Mouse (Mus musculus): Measurements from ENCODE around the gene Fbxo36. TPM values are rescaled to one million over a fixed set of nuclear protein-coding genes. Genes with fewer than 3 reads are reported as not detected.

Gene Fbxo36
- polyA plus RNA-seq, 1 experiment from 2014 or later: 9.2 TPM

DNA sequence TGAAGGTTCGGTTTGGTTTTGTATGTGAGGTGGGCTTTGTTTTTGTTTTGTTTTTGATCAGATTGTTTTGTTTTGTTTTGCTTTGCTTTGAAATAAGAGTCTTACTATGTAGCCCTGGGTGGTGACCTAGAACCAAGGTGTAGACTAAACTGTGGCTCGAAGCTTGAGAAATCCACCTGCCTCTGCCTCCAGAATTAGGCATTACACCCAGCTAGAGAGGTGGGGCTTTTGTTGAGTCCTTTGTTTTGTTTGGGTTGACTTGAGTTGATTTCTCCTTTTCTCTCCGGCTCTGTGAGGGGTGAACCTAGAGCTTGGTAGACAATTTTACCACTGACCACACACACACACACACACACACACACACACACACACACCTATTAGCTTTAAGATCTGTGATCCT, 1.4 kb downstream of the Fbxo36 start:
- peak overlapping the region; percentile 34; the same call in 1 of the 2 replicates for H3K9ac ChIP-seq (replicated peaks)
- peaks cover 19% of the 10 kb centered on the region for H3K4me1 ChIP-seq
- no peaks in the 10 kb centered on the region for H3K9me3 ChIP-seq
- no peaks in the 10 kb centered on the region for H3K27me3 ChIP-seq
- 60% methylated on average over 3 of the region's 3 CpGs for WGBS
- peaks cover 4% of the 10 kb centered on the region; the same call in 1 of the 2 replicates for H3K36me3 ChIP-seq
- H3K27ac ChIP-seq (replicated peaks): peak overlapping the region; percentile 98
- no peak for ATAC-seq (ENCODE audit: low FRiP score, low read depth)
- H3K4me3 ChIP-seq: peak overlapping the region; percentile 92
- H3K4me2 ChIP-seq (replicated peaks): peak overlapping the region; percentile 55

DNA sequence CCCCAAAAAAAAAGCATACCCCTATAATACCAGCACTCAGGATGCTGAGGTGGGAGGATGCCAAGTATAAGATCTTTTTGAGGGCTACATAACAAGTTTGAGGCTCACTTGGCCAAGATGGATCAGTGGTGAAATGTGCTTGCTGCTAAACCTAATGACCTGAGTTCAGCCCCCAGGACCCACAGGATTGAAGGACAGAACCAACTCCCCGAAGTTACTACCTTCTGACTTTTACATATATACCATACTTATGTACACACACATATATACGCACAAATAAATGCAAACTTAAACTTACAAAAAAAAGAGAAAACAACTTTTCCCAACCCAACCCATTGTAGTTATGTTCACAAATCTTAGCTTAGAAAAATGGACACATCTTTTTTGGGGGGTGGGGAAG, 3.7 kb downstream of the Fbxo36 start:
- Histone ChIP-seq H3K9ac (replicated peaks) (no peak overlapping the region), H3K4me2 (replicated peaks) (no peak overlapping the region), H3K27me3 (no peaks in the 10 kb centered on the region), H3K4me1 (peaks cover 6% of the 10 kb centered on the region; the same call in 1 of the 2 replicates), H3K27ac (replicated peaks) (no peak overlapping the region), H3K36me3 (peaks cover 8% of the 10 kb centered on the region), H3K9me3 (no peaks in the 10 kb centered on the region), H3K4me3 (no peak overlapping the region)
- 93% methylated on average over 2 of the region's 2 CpGs for WGBS
- no peak for ATAC-seq (ENCODE audit: low FRiP score, low read depth)

DNA sequence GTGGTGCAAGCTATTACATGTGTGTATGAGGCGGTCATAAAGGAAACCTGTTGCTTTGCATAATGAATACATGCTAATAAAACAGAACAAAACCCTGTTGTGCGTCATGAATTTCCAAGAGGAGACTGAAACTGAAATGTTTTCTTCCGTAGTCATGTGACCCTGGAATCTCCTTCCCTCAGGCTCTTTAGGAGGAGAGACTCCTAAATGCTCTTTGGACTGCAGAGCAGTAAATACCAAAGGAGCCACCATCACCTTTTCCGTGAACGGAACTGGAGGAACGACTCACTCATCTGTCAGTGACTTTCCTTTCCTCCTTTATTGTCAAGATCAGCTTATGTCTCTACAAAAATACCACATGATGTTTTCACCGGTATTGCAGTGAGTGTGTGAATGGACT, 8.1 kb downstream of the Fbxo36 start:
- Histone ChIP-seq H3K27me3 (no peaks in the 10 kb centered on the region), H3K4me2 (replicated peaks) (no peak overlapping the region), H3K9ac (replicated peaks) (no peak overlapping the region), H3K9me3 (no peaks in the 10 kb centered on the region), H3K36me3 (peaks cover 12% of the 10 kb centered on the region), H3K27ac (replicated peaks) (no peak overlapping the region), H3K4me3 (no peak overlapping the region), H3K4me1 (peaks cover 10% of the 10 kb centered on the region; the same call in 1 of the 2 replicates)
- WGBS: 92% methylated on average over 7 of the region's 7 CpGs
- ATAC-seq (ENCODE audit: low FRiP score, low read depth): no peak

DNA sequence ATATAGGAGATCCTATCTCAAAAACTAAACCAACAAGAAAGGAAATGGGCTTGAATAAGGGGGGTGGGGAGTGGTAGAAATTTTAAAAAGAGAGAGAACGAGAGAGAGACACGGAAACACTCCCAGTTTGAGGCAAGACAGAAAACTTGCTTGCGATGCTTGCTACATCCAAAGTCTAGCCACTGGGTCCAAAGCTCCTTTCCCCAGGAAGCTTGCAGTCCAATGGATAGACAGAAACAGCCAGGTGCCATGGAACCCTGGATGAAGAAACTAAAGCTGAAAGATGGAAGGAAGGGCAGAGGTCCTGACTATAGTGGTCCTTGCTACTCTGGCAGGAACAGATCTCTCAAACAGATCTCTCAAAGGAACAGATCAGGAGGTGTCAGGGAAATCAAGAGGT, 8.7 kb downstream of the Fbxo36 start:
- Histone ChIP-seq H3K36me3 (peaks cover 8% of the 10 kb centered on the region; the same call in 1 of the 2 replicates), H3K27ac (replicated peaks) (no peak overlapping the region), H3K27me3 (no peaks in the 10 kb centered on the region), H3K9me3 (no peaks in the 10 kb centered on the region), H3K4me1 (peaks cover 10% of the 10 kb centered on the region; the same call in 1 of the 2 replicates), H3K9ac (replicated peaks) (no peak overlapping the region), H3K4me2 (replicated peaks) (no peak overlapping the region), H3K4me3 (no peak overlapping the region)
- ATAC-seq (ENCODE audit: low FRiP score, low read depth): no peak
- 94% methylated on average over 3 of the region's 3 CpGs for WGBS

DNA sequence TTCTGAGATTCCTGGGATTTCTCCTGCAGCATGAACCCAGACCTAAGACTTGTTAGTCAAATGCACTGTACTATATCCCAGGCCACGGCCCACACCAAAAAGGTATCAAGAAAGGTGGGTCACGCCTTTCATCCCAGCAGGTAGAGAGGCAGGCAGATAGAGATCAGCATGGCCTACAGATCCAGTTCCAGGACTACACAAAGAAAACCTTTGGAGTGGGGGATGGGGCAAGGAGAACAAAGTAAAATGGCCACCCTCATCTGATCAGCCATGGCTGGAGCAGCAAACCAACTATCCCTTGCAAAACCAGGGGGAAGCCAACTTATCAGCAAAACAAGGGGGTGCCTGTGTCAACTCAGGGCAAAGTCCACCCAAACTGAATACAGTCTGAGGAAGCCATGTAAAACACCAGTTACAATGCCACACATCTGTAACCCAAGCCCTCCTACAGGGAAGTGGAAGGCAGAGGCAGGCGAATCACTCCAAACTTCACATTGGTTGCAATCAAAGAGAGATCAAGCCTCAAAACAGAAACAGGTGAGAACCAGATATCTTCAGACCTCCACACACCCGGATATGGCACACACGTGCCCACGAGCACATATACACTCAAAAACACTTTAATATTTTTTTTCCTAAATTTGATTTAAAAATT, 9.3 kb downstream of the Fbxo36 start:
- WGBS: 94% methylated on average over 6 of the region's 6 CpGs

DNA sequence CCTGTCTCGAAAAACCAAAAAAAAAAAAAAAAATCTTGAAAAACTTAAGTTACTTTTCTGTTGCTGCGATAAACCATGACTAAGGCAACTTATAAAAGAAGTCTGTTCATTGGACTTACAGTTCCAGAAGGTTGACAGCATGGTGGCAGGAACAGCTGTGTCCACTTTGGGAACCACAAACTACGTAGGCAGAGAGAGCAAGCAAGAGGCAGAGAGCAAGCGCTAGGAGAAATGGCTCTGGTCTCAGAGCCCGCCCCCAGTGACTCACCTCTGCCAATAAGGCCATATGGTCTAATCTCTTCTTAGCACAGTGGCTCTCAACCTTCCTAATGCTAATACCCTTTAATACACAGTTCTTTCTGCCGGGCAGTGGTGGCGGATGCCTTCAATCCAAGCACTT, 10.2 kb downstream of the Fbxo36 start:
- Histone ChIP-seq H3K4me2 (replicated peaks) (no peak overlapping the region), H3K4me1 (peaks cover 10% of the 10 kb centered on the region; the same call in 1 of the 2 replicates), H3K27me3 (no peaks in the 10 kb centered on the region), H3K36me3 (peaks cover 8% of the 10 kb centered on the region; the same call in 1 of the 2 replicates), H3K9ac (replicated peaks) (no peak overlapping the region), H3K27ac (replicated peaks) (no peak overlapping the region), H3K9me3 (no peaks in the 10 kb centered on the region), H3K4me3 (no peak overlapping the region)
- no peak for ATAC-seq (ENCODE audit: low FRiP score, low read depth)
- 91% methylated on average over 7 of the region's 7 CpGs for WGBS

More for the DNA sequence above, 9.3 kb downstream of the Fbxo36 start:
- Histone ChIP-seq H3K9ac (replicated peaks) (no peak overlapping the region), H3K9me3 (no peaks in the 10 kb centered on the region), H3K27me3 (no peaks in the 10 kb centered on the region), H3K36me3 (peaks cover 8% of the 10 kb centered on the region; the same call in 1 of the 2 replicates), H3K4me1 (peaks cover 10% of the 10 kb centered on the region; the same call in 1 of the 2 replicates), H3K4me3 (no peak overlapping the region), H3K27ac (replicated peaks) (no peak overlapping the region), H3K4me2 (replicated peaks) (no peak overlapping the region)
- no peak for ATAC-seq (ENCODE audit: low FRiP score, low read depth)

DNA sequence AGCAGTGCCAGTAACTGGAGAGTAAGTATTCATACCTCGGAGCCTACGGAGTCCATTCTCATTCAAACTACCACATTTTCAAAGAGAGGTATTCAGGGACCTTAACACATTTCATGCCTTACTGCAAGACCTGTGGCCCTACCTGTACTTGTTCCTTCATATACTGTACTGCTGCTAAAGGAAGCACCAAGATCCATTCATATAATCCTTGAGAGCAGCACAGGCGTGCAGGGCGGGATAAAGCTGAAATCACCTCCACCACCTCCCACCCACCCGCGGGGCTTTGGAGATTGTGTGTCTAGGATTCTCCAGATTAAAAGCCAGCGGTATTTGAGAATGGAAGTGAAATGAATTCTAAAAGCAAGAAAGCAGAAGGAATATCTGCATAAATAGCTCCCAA, 10.8 kb downstream of the Fbxo36 start:
- Histone ChIP-seq H3K36me3 (peaks cover 8% of the 10 kb centered on the region; the same call in 1 of the 2 replicates), H3K27me3 (no peaks in the 10 kb centered on the region), H3K9me3 (no peaks in the 10 kb centered on the region), H3K4me1 (peaks cover 10% of the 10 kb centered on the region; the same call in 1 of the 2 replicates), H3K4me3 (no peak overlapping the region), H3K9ac (replicated peaks) (no peak overlapping the region), H3K27ac (replicated peaks) (no peak overlapping the region), H3K4me2 (replicated peaks) (no peak overlapping the region)
- 92% methylated on average over 7 of the region's 7 CpGs for WGBS
- ATAC-seq (ENCODE audit: low FRiP score, low read depth): no peak

DNA sequence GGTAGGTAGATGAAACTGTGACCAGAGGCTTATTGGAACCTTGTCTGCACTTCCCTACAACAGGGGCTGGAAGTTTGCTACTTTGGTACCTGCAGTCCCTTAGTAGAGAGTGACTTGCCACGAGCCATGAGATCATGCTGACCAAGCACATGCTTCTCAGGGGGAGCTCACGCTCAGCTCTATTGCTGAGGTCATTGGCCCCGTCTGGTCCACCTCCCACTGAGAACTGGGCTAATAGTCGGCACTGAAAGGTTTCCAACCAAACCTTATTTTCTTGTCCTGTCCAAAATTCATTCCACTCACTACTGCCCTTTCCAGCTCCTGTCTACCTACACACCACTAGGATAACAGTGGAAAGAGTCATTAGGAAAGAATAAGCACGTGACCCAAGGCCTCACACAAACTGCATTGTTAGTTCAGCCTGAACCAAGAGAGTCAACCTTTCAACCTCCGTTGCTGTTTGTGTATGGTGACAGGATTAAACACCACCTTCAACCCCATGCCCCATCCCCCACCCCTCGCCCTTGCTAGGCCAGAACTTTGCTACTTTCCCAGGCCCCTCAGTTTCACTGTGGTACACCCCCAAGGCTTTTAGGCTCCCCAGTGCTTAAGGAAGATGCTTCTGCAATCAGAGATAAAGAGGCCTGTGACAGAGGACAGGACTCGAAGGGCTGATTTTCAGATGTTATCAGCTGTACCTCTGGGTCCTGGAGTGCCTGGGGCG, 12.0 kb downstream of the Fbxo36 start:
- H3K4me1 ChIP-seq: peaks cover 10% of the 10 kb centered on the region; the same call in 1 of the 2 replicates
- WGBS: 30% methylated on average over 9 of the region's 9 CpGs
- no peak overlapping the region for H3K9ac ChIP-seq (replicated peaks)
- H3K4me2 ChIP-seq (replicated peaks): no peak overlapping the region
- no peaks in the 10 kb centered on the region for H3K27me3 ChIP-seq
- no peak overlapping the region for H3K27ac ChIP-seq (replicated peaks)
- ATAC-seq (ENCODE audit: low FRiP score, low read depth): peak; percentile 52; the same call in 1 of the 2 replicates
- no peak overlapping the region for H3K4me3 ChIP-seq
- H3K36me3 ChIP-seq: peaks cover 8% of the 10 kb centered on the region; the same call in 1 of the 2 replicates
- H3K9me3 ChIP-seq: no peaks in the 10 kb centered on the region

DNA sequence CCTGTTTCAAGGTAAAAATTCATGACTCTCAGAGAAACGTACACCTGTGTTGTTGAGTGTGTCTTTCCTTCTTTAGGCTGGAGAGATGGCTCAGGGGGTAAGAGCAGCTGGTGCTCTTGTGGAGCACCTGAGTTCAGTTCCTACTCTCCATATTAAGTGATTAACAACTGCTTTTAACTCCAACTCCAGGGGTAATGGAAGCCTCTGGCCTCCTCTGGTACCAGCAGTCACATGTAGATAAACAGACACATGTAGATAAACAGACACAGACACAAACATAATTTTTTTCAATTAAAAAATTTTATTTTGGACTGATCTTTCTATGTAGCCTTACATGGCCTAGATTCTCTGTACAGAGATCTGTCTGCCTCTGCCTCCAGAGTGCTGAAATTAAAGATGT, 14.1 kb downstream of the Fbxo36 start:
- no peak for ATAC-seq (ENCODE audit: low FRiP score, low read depth)
- H3K4me3 ChIP-seq: no peak overlapping the region
- H3K9me3 ChIP-seq: no peaks in the 10 kb centered on the region
- WGBS: 87% methylated on average over 1 of the region's 1 CpGs
- no peak overlapping the region for H3K9ac ChIP-seq (replicated peaks)
- peaks cover 5% of the 10 kb centered on the region; the same call in 1 of the 2 replicates for H3K36me3 ChIP-seq
- no peak overlapping the region for H3K27ac ChIP-seq (replicated peaks)
- no peaks in the 10 kb centered on the region for H3K27me3 ChIP-seq
- peaks cover 10% of the 10 kb centered on the region; the same call in 1 of the 2 replicates for H3K4me1 ChIP-seq
- no peak overlapping the region for H3K4me2 ChIP-seq (replicated peaks)

DNA sequence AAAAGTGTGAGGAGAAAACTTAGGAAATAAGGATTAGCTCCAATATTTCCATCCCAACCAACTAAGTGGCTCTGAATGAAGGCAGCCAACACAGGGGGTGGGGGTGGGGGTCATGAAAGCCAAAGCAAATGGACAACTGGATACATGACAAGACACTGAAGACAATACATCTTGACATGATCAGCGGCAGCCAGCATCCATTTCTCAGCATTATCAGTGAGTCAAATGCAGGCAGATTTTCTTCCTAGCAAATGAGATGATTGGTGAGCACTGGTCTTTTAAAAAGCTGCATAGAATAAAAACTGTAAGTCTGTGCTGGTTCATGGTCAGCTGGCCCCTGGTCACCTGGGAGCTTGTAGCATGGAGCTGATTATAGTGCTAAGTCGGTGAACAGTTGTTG, 15.3 kb downstream of the Fbxo36 start:
- H3K4me2 ChIP-seq (replicated peaks): no peak overlapping the region
- H3K9me3 ChIP-seq: no peaks in the 10 kb centered on the region
- no peaks in the 10 kb centered on the region for H3K36me3 ChIP-seq
- H3K4me3 ChIP-seq: no peak overlapping the region
- H3K4me1 ChIP-seq: peaks cover 10% of the 10 kb centered on the region; the same call in 1 of the 2 replicates
- no peak overlapping the region for H3K27ac ChIP-seq (replicated peaks)
- no peak overlapping the region for H3K9ac ChIP-seq (replicated peaks)
- no peaks in the 10 kb centered on the region for H3K27me3 ChIP-seq
- WGBS: 92% methylated on average over 2 of the region's 2 CpGs
- no peak for ATAC-seq (ENCODE audit: low FRiP score, low read depth)

DNA sequence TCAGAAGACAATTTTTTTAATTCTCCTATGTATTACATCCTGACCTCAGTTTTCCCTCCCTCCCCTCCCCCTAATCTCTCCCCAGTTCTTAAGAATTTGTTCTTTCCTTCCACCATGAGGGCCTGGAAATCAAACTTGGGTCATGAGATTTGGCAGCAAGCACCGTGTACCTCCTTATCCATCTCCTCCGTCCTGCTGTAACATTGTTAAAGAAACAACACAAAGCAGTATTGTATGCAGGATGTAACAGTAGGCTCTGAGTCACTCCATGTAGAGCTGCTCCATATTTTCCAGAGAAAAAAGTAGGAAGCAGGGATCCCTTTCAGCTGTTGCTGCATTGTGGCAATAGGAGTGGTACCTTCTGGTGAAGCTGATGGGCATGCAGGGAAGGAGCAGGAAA, 16.1 kb downstream of the Fbxo36 start:
- no peaks in the 10 kb centered on the region for H3K27me3 ChIP-seq
- no peak for ATAC-seq (ENCODE audit: low FRiP score, low read depth)
- no peak overlapping the region for H3K9ac ChIP-seq (replicated peaks)
- H3K36me3 ChIP-seq: no peaks in the 10 kb centered on the region
- no peak overlapping the region for H3K27ac ChIP-seq (replicated peaks)
- no peak overlapping the region for H3K4me2 ChIP-seq (replicated peaks)
- no peak overlapping the region for H3K4me3 ChIP-seq
- 74% methylated on average over 2 of the region's 2 CpGs for WGBS
- H3K9me3 ChIP-seq: no peaks in the 10 kb centered on the region
- peaks cover 10% of the 10 kb centered on the region; the same call in 1 of the 2 replicates for H3K4me1 ChIP-seq

DNA sequence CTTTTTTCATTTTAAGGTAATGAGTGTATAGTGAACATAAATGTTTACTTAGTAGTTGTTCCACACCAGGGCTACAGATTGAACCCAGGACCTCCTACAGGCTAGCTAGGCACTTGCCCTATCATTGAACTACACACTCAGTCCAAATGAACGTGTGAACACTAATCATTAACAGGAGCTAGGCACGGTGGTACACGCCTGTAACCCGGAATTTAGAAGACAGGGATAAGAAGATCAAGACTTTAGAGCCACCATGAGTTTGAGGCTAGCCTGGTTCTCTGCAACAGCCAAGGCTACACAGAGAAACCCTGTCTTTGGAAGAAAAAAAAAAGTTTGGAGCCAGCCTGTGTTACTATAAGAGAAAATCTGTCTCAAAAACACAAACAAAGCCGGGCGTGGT, 20.0 kb downstream of the Fbxo36 start:
- no peak overlapping the region for H3K27ac ChIP-seq (replicated peaks)
- ATAC-seq (ENCODE audit: low FRiP score, low read depth): no peak

More for the DNA sequence above, 20.0 kb downstream of the Fbxo36 start:
- H3K27me3 ChIP-seq: no peaks in the 10 kb centered on the region
- no peak overlapping the region for H3K4me3 ChIP-seq
- no peak overlapping the region for H3K9ac ChIP-seq (replicated peaks)
- no peaks in the 10 kb centered on the region for H3K9me3 ChIP-seq
- no peak overlapping the region for H3K4me2 ChIP-seq (replicated peaks)
- no peaks in the 10 kb centered on the region for H3K36me3 ChIP-seq
- 89% methylated on average over 6 of the region's 6 CpGs for WGBS
- no peaks in the 10 kb centered on the region for H3K4me1 ChIP-seq
